Mouse (Mus musculus) G1E-ER4 (cell line): Measurements from ENCODE around the gene Ubr1. TPM values are rescaled to one million over a fixed set of nuclear protein-coding genes. Genes with fewer than 3 reads are reported as not detected.

Source experiments
- GATA1 ChIP-seq: IDR thresholded peaks from one replicate; pipeline ENCODE4 v1.8.0; 2012; ENCODE audit warnings: low read length, inconsistent platforms
- polyA plus RNA-seq: library from polyadenylated mRNA; stranded (reverse); fragments of >175 nt; gene quantifications from 2 replicates; pipeline ENCODE4 v1.2.3, GENCODE M21; 2012

Gene Ubr1
- polyA plus RNA-seq, 1 experiment: 27.1 TPM

DNA sequence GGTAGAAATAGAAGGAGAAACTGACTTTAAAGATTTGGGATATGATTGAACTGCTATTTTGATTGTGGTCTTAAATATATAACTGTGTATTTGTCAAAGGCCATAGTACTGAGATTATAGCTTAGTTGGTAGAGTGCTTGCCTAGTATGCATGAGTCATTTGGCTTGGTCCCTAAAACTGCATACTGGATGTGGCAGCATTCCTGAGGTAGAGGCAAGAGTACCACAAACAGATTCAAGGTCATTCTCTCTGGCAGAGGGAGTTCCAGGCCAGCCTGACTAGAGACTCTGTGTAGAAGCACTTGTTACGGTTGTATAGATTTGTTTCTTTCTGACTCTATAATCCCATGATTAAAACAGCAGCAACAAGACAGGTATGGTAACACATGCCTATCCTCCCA is 9.3 kb upstream of the Ubr1 start:
- TF ChIP-seq GATA1: no peak

DNA sequence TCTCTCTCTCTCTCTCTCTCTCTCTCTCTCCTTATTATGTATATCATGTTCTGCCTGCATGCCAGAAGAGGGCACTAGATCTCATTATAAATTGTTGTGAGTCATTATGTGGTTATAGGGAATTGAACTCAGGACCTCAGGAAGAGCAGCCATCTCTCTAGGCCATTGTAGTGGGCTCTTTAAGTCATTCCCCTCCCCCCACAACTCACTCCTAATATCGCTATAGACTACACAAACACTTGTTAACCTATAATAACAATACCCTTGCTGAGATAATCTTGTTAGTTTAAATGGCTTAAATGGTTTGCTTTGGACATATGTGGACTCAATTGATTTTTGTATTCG is 8.2 kb upstream of the Ubr1 start:
- TF ChIP-seq GATA1: no peak

DNA sequence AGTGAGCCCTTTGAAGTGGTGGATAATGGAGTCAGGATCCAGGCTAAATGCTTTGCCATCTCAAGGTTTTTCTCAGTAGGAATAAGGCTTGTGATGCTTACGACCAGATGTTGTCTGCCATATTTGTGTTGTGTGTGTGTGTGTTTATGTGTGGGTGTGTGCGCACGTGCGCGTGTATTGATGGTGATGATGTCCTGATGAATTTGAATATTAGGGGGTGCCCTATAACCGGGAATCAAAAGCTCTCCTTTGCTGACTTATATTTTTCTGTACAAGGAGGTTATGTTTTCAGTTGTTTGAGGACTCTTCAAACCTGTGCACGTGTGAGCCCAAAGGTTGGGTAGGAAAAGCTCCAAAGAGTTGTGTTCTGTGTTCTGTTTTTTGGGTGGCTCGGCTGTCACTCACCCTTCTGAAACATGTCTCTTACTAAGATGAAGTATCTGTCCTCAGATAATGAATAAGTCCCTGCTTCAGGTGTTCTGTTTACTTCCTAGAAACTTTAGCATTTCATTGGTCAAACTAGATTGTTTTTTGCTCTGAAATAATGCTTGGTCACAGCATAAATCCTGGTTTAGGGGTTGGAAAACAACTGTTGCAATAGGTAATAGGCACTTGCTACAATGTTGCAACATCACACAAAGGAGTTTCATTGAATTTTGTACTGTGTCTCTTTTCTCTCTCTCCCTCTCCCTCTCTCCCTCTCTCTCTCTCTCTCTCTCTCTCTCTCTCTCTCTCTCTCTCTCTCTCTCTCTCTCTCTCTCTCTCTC is 7.6 kb upstream of the Ubr1 start:
- no peak for TF ChIP-seq GATA1

DNA sequence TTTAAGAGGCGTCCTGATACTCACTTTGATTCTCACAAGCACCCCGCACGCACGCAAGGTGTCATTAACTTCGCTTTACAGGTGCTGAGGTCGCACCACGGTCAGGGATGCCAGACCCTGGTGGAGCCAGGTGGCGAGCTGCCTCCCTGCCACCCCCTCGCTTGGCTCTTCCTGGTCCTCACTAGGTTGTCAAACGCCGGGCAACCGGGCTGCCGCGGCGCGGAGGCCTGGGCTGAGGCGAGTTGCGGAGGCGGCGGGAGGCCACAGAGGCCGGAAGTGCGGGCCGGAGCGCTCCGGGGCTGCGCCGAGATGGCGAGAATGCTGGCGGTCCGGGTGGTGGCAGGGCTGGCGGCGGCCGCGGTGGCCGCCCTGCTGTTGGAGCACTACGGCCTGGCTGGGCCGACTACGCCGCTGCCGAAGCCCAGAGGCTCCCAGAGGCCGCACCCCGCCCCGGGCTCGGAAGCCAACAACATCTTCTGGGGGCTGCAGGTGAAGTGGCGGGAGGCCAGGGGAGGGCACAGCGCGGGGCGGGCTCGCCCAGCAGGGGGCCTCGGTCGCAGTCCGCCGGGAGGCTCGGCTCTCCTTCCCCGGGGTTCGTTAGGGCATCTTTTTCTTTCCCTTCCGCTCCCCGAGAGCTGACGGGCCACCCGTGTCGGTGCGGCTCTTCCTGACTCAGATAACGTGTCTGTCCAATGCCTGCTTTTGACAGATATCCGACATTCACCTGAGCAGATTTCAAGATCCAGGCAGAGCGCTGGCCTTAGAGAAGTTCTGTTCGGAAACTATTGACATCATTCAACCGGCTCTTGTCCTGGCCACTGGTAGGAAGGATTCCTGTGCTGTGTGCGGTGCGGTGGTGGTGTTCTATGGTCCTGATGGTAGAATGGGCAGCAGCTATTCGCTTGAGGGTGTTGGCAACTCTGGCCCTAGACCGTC is 6.7 kb upstream of the Ubr1 start, which contains the start of gene Tmem62:
Gene Tmem62, plus strand, starts transcription at position 28 of the 936 bp plus-strand sequence.
- no peak for TF ChIP-seq GATA1

DNA sequence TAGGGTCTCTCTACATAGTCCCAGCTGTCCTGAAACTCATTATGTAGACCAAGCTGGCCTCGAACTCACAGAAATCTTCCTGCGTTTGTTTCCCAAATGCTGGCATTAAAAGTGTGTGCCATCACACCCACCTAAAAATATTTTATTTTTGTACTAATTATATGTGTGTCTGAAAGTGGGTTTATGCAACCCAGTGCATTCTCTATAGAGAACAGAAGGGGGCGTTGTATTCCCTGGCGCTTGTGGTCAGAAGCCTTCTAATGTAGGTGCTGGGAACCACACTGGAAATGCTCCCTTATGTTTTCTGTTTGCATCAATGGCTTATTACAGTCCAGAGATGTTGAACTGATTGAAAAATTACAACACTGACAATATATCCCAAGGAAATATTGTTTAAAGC is 5.8 kb upstream of the Ubr1 start:
- no peak for TF ChIP-seq GATA1

DNA sequence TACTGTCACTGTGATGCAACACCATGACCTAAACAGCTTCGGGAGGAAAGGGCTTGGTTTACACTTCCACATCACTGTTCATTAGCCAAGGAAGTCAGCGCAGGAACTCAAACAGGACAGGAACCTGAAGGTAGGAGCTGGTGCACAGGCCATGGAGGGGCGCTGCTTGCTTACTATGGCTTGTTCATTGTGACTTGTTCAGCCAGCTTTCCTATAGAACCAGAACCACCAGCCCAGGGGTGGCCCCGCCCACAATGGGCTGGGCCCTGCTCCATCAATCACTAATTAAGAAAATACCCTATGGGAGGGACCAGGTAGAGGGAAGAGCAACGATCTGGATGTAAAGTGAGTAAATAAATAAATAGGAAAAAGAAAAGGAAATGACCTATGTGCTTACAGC is 2.4 kb upstream of the Ubr1 start:
- no peak for TF ChIP-seq GATA1

DNA sequence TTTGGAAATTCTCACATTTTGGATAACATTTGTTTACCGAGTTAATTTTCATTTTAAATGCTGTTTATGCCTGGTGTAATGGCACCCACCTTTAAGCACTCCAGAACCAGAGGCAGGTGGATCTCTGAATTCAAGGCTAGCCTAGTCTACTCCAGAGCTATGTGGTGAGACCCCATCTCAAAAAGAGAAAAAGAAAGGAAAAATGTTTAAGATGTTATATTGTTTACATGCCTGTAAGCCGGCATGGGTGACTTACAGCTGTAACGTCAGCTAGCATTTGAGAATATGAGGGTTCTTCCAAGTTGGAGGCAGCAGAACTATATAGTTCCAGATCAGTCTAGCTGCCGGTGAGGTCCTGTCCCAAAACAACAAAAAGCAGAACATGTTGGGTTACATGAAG is 1.3 kb upstream of the Ubr1 start:
- no peak for TF ChIP-seq GATA1

DNA sequence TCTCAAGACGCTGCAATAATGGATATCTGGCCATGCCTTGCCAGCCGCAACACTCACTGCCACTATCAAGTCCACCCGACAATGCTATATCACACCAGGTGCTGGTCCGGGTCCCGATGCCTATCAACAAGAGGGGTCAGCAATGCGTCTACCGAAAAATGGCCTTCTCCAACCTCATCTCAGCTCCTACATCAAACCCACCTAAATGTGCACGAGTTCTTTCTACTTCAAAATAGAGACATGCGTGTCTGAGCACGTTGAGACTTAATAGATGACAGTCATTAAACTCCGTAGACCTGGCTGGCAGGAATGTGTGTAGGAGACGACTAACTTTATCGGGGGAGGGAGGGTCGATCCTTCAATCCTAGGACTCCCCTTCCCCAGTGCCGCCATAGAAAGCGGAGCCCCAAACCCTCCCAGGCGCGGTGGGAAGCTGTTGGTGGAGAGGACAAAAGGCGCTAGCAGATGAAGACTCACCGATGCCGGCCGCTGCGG is 423 bp downstream of the Ubr1 start:
- no peak for TF ChIP-seq GATA1

DNA sequence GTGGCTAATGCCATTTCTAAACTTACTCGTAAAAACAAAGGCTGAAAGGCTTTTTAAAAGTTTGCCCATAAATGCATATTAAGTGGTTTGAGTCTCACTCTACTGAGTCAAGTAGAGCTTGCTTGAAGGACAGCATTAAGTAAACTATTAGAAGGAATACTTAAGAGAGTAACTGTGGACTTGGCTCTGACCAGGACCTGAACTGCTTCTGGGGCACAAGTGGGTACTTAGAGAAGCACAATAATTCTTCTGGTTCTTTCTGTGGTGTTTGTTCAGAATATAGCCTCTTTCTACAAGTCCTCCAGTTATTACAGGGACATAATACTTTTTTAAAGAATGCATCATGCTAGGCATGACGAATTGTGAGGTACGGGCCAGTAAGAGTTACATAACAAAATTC is 5.0 kb downstream of the Ubr1 start:
- no peak for TF ChIP-seq GATA1

DNA sequence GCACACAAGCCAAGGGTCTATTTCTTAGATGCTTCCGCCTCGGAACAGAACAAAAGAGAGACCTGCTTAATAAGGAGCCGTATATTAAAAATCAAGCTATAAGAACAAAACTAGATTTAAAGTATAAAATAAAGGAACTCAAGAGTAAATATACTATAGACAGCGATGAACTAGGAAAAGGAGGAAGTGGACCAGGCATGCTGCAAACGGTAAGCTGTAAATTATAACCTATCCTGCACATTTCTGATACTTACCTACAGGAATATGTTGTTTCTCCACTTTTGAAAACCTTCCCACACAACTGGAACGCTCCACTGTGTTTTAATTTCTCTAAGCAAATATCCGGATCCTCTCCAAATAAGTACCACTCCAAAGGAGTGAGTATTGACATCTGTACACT is 7.4 kb downstream of the Ubr1 start:
- TF ChIP-seq GATA1: no peak

DNA sequence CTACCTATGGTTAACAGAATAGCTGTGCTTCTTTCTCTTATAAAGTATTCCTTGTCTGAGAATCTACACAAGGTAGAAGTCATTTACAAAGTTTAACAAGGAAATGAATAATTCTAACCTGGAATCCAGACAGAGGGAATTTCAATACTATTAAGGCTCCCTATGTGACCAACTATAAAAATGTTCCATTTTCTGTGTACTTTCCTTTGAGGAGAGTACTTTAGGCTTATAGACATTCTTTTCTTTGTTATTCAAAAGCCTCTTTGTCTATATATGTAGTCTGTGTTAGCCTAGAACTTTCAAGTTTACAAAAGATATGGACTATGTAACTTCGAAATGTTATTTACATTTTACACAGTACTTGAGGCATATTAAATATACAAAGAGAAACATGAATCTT is 10.3 kb downstream of the Ubr1 start:
- no peak for TF ChIP-seq GATA1

DNA sequence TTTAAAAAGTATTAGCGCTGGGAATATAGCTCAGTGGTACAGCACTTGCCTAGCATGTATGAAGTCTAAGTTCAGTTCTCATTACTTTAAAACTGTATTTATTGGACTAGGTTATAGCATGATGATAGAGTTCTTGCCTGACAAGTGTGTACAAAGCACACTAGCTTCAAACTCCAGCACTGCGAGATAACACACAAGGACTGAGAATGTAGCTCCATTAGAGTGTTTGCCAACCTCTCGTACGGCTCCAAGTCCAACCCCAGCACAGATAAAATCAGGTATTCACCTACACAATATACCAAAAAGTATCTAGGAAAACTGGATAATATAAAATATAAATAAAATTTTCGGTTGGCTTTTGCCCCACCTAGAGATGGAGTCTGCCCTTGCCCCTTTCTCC is 10.7 kb downstream of the Ubr1 start:
- no peak for TF ChIP-seq GATA1

DNA sequence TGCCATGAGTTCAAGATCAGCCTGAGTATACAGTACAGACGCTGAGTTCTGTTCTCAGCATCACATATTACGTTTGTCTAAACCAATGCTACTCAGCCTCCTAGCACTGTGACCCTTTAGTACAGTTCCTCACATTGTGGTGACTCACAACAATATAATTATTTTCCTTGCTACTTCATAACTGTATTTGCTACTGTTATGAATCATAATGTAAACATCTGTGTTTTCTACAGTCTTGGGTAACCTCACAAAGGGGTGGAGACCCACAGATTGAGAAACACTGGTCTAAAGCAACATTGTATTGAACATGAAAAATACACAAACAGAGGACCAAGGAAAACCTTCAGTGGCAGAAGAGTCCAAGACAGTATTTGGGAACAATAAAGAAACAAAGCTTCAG is 11.2 kb downstream of the Ubr1 start:
- no peak for TF ChIP-seq GATA1

DNA sequence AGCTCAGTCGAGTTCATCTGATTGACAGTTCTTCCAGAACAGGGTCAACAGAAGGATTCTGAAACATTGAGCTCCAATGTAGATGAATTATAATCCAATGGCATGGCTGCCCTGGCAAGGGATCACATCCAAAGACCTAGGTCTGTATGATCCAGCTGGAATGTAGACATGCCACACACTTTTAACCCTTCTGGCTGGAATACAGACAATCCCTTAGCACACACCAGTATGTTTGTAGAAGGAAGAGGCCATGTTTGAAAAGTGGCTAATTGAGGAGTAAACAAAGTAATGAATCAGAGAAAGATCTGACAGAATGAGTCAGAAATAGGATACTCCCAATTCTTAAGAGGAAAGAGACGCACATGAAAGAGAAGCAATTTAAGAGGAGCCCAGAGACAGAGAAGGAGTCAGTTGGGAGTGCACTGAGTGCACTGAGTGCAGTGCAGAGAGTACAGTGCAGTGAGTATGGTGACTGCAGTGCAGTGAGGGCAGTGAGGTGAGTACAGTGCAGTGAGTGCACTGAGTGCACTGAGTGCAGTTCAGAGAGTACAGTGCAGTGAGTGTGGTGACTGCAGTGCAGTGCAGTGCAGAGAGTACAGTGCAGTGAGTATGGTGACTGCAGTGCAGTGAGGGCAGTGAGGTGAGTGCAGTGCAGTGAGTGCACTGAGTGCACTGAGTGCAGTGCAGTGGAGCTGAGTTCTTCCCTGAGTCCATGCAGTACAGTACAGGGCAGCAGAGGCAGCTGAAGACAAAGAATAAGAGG is 18.2 kb downstream of the Ubr1 start:
- TF ChIP-seq GATA1: no peak

DNA sequence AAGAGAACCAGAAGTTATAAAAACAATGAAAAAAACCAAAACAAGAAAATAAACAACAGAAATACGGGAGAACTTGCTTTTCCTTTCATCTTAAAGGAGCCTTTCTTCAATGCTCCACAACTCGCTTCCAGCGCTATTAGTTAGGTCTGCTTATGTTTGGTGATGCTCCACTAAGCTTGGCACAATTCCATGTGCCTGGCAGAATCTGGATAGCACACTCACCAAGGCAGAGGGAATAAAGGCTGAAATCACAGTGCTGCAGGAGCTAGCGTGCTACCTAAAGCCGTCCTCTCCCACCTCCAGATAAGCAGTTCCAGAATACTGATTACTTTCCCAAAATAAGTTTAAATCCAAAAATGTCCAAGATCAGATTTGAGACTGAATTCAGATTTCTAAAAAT is 19.3 kb downstream of the Ubr1 start:
- no peak for TF ChIP-seq GATA1

DNA sequence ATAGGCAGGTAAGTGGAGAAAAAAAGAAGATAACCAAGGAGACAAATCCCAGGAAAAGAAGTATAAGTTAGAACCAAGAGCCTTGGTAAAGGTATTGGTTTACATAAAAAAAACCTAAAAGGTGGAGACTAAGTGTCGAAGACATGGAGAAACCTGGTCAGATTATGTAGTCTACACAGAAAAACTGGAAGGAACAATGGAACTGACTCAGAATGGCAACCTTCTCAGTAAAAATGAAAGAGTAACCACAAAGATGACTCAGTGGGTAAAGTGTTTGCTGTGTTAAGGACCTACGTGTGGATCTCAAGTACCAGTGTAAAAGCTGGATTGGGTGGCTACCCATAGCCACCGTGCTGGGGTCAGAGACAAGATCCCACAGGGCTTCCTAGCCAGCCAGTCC is 37.5 kb downstream of the Ubr1 start:
- TF ChIP-seq GATA1: no peak
